Mouse (Mus musculus): ENCODE measurements at regions not wholly inside any gene's neighbourhood (a gene's known extent, or its start where the extent isn't known, plus 50 kb on each side); places are given as distances from the start of the nearest gene placed in this dataset.

GRCm38 (mm10) chr1:35551503-35551902 lies 516.7 kb upstream of the Hs6st1 start:
- no peak for DNase-seq (ENCODE audit: low spot score)
- H3K27ac ChIP-seq: no peak overlapping the region
- no peaks in the 10 kb centered on the region for H3K4me1 ChIP-seq (replicated peaks)
- H3K9me3 ChIP-seq: no peaks in the 10 kb centered on the region
- no peaks in the 10 kb centered on the region for H3K36me3 ChIP-seq
- H3K4me3 ChIP-seq: no peak overlapping the region
- H3K27me3 ChIP-seq (ENCODE audit: insufficient read depth, poor library complexity, severe bottlenecking): no peaks in the 10 kb centered on the region
- 87% methylated on average over 1 of the region's 1 CpGs for WGBS

GRCm38 (mm10) chr1:35562786-35563185 lies 505.4 kb upstream of the Hs6st1 start:
- H3K27ac ChIP-seq: no peak overlapping the region
- H3K4me1 ChIP-seq (replicated peaks): 0 out of 2 replicates have a peak, but pooled peaks cover 4% of the 10 kb centered on the region
- peaks cover 13% of the 10 kb centered on the region for H3K9me3 ChIP-seq
- 96% methylated on average over 4 of the region's 4 CpGs for WGBS
- no peaks in the 10 kb centered on the region for H3K36me3 ChIP-seq
- no peak overlapping the region for H3K4me3 ChIP-seq
- no peaks in the 10 kb centered on the region for H3K27me3 ChIP-seq (ENCODE audit: insufficient read depth, poor library complexity, severe bottlenecking)
- no peak for DNase-seq (ENCODE audit: low spot score)

GRCm38 (mm10) chr1:35575203-35575602 lies 493.0 kb upstream of the Hs6st1 start:
- Histone ChIP-seq H3K27me3 (ENCODE audit: insufficient read depth, poor library complexity, severe bottlenecking) (no peaks in the 10 kb centered on the region), H3K36me3 (no peaks in the 10 kb centered on the region), H3K4me1 (replicated peaks) (no peaks in the 10 kb centered on the region), H3K4me3 (no peak overlapping the region), H3K27ac (no peak overlapping the region), H3K9me3 (no peaks in the 10 kb centered on the region; the same call in 1 of the 2 replicates)
- no peak for DNase-seq (ENCODE audit: low spot score)
- 79% methylated on average over 1 of the region's 1 CpGs for WGBS

GRCm38 (mm10) chr1:35579392-35579791 lies 488.8 kb upstream of the Hs6st1 start:
- Histone ChIP-seq H3K27me3 (ENCODE audit: insufficient read depth, poor library complexity, severe bottlenecking) (no peaks in the 10 kb centered on the region), H3K4me3 (no peak overlapping the region), H3K36me3 (no peaks in the 10 kb centered on the region), H3K9me3 (no peaks in the 10 kb centered on the region; the same call in 1 of the 2 replicates), H3K27ac (no peak overlapping the region), H3K4me1 (replicated peaks) (no peaks in the 10 kb centered on the region)
- 63% methylated on average over 3 of the region's 3 CpGs for WGBS
- no peak for DNase-seq (ENCODE audit: low spot score)

- H3K27ac ChIP-seq: no peak overlapping the region
- no peak for DNase-seq (ENCODE audit: low spot score)
- H3K36me3 ChIP-seq: no peaks in the 10 kb centered on the region
- H3K4me1 ChIP-seq (replicated peaks): no peaks in the 10 kb centered on the region
- H3K27me3 ChIP-seq (ENCODE audit: insufficient read depth, poor library complexity, severe bottlenecking): no peaks in the 10 kb centered on the region
- 69% methylated on average over 4 of the region's 4 CpGs for WGBS
- H3K9me3 ChIP-seq: no peaks in the 10 kb centered on the region; the same call in 1 of the 2 replicates
- H3K4me3 ChIP-seq: no peak overlapping the region
These were observed 488.2 kb upstream of the Hs6st1 start for GRCm38 (mm10) chr1:35579992-35580391.

GRCm38 (mm10) chr1:35580474-35580873 lies 487.7 kb upstream of the Hs6st1 start:
- WGBS: 75% methylated on average over 3 of the region's 3 CpGs
- H3K4me3 ChIP-seq: no peak overlapping the region
- no peaks in the 10 kb centered on the region for H3K36me3 ChIP-seq
- no peaks in the 10 kb centered on the region for H3K4me1 ChIP-seq (replicated peaks)
- H3K27ac ChIP-seq: no peak overlapping the region
- H3K27me3 ChIP-seq (ENCODE audit: insufficient read depth, poor library complexity, severe bottlenecking): no peaks in the 10 kb centered on the region
- no peaks in the 10 kb centered on the region; the same call in 1 of the 2 replicates for H3K9me3 ChIP-seq
- DNase-seq (ENCODE audit: low spot score): no peak

- Histone ChIP-seq H3K27me3 (ENCODE audit: insufficient read depth, poor library complexity, severe bottlenecking) (no peaks in the 10 kb centered on the region), H3K27ac (no peak overlapping the region), H3K36me3 (no peaks in the 10 kb centered on the region), H3K4me1 (replicated peaks) (no peaks in the 10 kb centered on the region; the same call in 1 of the 2 replicates), H3K4me3 (no peak overlapping the region), H3K9me3 (no peaks in the 10 kb centered on the region)
- DNase-seq (ENCODE audit: low spot score): no peak
- 84% methylated on average over 2 of the region's 2 CpGs for WGBS
These were observed 480.3 kb upstream of the Hs6st1 start for GRCm38 (mm10) chr1:35587900-35588299.

- H3K27me3 ChIP-seq (ENCODE audit: insufficient read depth, poor library complexity, severe bottlenecking): no peaks in the 10 kb centered on the region
- no peak overlapping the region for H3K4me3 ChIP-seq
- no peak for DNase-seq (ENCODE audit: low spot score)
- WGBS: 78% methylated on average over 3 of the region's 3 CpGs
- no peak overlapping the region for H3K27ac ChIP-seq
- H3K36me3 ChIP-seq: no peaks in the 10 kb centered on the region
- no peaks in the 10 kb centered on the region; the same call in 1 of the 2 replicates for H3K4me1 ChIP-seq (replicated peaks)
- H3K9me3 ChIP-seq: no peaks in the 10 kb centered on the region
These were observed 479.3 kb upstream of the Hs6st1 start for GRCm38 (mm10) chr1:35588939-35589338.

- no peak overlapping the region for H3K27ac ChIP-seq
- no peaks in the 10 kb centered on the region for H3K36me3 ChIP-seq
- 91% methylated on average over 3 of the region's 3 CpGs for WGBS
- no peaks in the 10 kb centered on the region for H3K27me3 ChIP-seq (ENCODE audit: insufficient read depth, poor library complexity, severe bottlenecking)
- peaks cover 3% of the 10 kb centered on the region; the same call in 1 of the 2 replicates for H3K9me3 ChIP-seq
- DNase-seq (ENCODE audit: low spot score): no peak
- H3K4me3 ChIP-seq: no peak overlapping the region
- H3K4me1 ChIP-seq (replicated peaks): no peaks in the 10 kb centered on the region
These were observed 467.4 kb upstream of the Hs6st1 start for GRCm38 (mm10) chr1:35600847-35601246.

- Histone ChIP-seq H3K36me3 (no peaks in the 10 kb centered on the region), H3K9me3 (no peaks in the 10 kb centered on the region), H3K4me1 (replicated peaks) (no peaks in the 10 kb centered on the region), H3K27ac (no peak overlapping the region), H3K27me3 (ENCODE audit: insufficient read depth, poor library complexity, severe bottlenecking) (no peaks in the 10 kb centered on the region), H3K4me3 (no peak overlapping the region)
- WGBS: 82% methylated on average over 3 of the region's 3 CpGs
- no peak for DNase-seq (ENCODE audit: low spot score)
These were observed 453.1 kb upstream of the Hs6st1 start for GRCm38 (mm10) chr1:35615131-35615530.

- Histone ChIP-seq H3K4me3 (no peak overlapping the region), H3K4me1 (replicated peaks) (no peaks in the 10 kb centered on the region), H3K36me3 (no peaks in the 10 kb centered on the region), H3K27me3 (ENCODE audit: insufficient read depth, poor library complexity, severe bottlenecking) (no peaks in the 10 kb centered on the region), H3K9me3 (no peaks in the 10 kb centered on the region), H3K27ac (no peak overlapping the region)
- 83% methylated on average over 4 of the region's 4 CpGs for WGBS
- DNase-seq (ENCODE audit: low spot score): no peak
These were observed 448.7 kb upstream of the Hs6st1 start for GRCm38 (mm10) chr1:35619476-35619875.

- no peaks in the 10 kb centered on the region for H3K9me3 ChIP-seq
- H3K36me3 ChIP-seq: no peaks in the 10 kb centered on the region
- WGBS: 59% methylated on average over 7 of the region's 7 CpGs
- DNase-seq (ENCODE audit: low spot score): peak; percentile 9
- H3K4me1 ChIP-seq (replicated peaks): 0 out of 2 replicates have a peak, but pooled peaks cover 5% of the 10 kb centered on the region
- H3K4me3 ChIP-seq: no peak overlapping the region
- no peak overlapping the region for H3K27ac ChIP-seq
- no peaks in the 10 kb centered on the region for H3K27me3 ChIP-seq (ENCODE audit: insufficient read depth, poor library complexity, severe bottlenecking)
These were observed 425.6 kb upstream of the Hs6st1 start for GRCm38 (mm10) chr1:35642595-35642994.

- Histone ChIP-seq H3K4me1 (replicated peaks) (no peaks in the 10 kb centered on the region), H3K27me3 (ENCODE audit: insufficient read depth, poor library complexity, severe bottlenecking) (no peaks in the 10 kb centered on the region), H3K9me3 (no peaks in the 10 kb centered on the region), H3K36me3 (no peaks in the 10 kb centered on the region), H3K27ac (no peak overlapping the region), H3K4me3 (no peak overlapping the region)
- no peak for DNase-seq (ENCODE audit: low spot score)
- WGBS: 80% methylated on average over 13 of the region's 13 CpGs
These were observed 414.9 kb upstream of the Hs6st1 start for GRCm38 (mm10) chr1:35653119-35653956.
